Mouse (Mus musculus): ENCODE measurements at regions not wholly inside any gene's neighbourhood (a gene's known extent, or its start where the extent isn't known, plus 50 kb on each side); places are given as distances from the start of the nearest gene placed in this dataset.
A peak's percentile ranks its signal among the peaks of the same experiment; 100 is the strongest.

DNA sequence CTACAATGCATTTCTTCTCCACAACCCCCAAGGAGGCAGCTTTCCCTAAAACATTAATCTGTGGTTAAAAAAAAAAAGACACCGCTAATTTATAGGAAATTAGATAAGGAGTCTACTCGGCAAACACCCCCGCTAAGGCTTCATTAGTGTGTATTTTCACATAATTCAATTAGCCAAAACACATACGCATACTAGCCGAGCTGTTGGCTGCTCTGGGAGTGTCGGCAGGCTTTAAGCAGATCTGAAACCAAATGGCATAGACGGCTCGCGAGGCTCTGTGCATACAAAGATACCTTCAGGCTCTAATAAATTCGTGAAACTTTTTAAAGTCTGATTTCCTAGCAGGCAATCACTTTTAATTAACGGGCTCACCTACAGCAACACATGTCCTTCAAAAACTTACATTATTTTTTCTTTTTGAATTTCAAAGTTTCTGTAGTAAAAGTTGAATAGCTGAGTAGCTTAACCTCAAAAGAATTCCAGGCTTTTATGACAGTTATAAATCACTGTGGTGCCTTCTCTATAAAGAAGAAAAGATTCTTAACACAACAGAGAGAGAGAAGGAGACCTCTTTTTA, 68.0 kb upstream of the Smyd2 start:
- no peak for DNase-seq

DNA sequence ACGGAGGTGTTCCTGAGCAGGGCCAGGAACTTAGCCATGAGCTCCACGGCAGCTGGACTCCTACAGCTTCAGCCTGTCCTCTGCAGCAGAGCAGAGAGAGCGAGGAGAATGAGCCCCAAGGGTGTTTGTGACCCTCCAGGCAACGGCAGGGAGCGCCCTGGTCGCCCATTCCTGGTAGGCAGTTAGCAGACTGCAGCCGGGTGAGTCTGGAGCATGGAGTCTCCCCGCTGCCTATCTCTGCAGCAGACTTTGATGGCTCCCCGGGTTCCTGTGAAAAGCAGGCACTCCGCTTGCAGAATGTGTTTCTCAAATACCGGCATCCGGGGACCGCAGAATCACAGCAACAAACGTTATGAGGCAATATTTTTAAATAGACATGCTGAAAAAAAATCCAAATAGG, 67.2 kb upstream of the Smyd2 start:
- peak; percentile 10 for DNase-seq

DNA sequence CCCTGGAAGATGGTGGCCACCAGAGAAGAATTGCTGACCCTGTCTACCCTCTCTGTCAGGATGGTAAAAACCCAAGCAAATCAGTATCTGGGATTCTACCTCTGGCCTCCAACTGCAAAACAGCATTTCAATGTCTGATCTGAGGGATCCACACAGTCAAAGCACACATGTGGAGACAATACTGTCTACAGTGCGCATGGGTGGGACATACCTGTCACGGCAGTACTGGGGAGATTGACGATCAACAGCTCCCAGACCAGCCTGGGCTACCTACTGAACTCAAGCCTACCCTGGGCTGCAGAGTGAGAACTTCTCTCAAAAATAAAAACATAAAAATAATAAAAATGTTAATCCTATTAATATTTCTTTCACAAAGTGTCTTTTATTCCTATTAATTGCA, 66.7 kb upstream of the Smyd2 start:
- DNase-seq: no peak

DNA sequence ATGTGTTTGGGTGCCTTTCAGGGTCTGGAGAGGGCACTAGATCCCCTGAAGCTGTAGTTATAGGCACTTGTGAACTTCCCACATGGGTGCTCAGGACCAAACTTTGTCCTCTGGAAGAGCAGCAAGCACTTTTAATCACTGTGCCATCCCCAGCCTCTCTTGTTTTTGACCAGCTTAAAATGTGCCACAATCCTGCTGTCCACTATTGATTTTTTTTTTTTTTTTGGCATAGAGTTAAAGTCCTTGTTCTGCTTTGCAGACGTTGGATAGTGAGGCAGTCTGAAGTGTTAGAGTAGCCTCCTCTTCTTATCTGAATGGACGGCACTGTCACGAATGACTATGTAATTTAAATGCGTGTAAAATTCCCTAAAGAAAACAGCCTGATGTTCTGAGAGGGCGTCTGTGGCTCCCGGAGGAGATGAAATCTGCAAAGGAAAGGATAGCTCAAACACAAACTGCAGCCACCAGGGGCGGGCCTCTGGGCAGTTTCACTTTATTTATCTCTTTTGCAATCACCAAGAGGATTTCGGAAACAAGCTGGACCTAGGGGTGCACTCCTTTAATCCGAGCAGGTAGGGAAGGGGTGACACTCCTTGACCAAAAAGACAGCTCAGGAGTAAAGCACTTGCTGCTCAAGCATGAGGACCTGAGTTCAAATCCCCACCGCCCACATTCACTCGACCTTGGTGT, 63.5 kb upstream of the Smyd2 start:
- no peak for DNase-seq

DNA sequence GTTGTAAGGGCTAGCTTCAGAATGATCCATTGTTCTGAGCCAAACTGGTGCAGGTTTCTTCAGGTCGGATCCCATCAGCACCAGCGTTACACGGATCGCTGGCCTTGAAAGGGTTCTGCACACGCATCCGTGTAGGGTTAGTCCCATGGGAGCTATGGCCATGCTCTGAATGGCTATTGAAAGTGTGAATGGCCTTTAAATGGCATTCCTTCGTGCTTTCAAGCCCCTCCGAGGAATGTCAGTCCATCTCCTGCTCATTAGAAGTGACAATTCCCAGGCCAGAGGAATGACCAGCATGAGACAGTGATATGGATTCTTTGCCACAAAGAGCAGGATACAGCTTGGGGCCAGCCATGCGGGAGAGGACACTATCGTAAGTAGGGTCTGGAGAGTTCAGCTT, 56.1 kb upstream of the Smyd2 start:
- DNase-seq: no peak

DNA sequence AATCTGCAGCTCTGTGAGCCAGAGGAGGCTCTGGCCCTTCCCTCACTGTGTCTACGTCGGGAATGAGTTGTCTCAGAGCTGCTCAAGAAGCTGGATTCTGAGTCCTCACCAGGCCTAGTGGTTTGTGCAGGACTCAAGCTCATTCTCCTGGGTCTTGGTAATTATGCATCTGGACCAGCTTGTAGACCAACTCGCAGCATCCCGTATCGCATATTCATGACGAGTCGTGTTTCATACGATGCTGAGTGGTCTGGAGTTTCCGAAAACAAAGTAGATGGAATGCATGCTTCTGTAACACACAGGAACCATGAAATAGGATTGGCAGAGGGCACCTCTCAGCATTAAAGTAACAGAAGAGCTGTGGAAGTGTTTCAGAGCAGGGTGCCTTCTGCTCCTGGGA, 53.5 kb upstream of the Smyd2 start:
- DNase-seq: no peak

DNA sequence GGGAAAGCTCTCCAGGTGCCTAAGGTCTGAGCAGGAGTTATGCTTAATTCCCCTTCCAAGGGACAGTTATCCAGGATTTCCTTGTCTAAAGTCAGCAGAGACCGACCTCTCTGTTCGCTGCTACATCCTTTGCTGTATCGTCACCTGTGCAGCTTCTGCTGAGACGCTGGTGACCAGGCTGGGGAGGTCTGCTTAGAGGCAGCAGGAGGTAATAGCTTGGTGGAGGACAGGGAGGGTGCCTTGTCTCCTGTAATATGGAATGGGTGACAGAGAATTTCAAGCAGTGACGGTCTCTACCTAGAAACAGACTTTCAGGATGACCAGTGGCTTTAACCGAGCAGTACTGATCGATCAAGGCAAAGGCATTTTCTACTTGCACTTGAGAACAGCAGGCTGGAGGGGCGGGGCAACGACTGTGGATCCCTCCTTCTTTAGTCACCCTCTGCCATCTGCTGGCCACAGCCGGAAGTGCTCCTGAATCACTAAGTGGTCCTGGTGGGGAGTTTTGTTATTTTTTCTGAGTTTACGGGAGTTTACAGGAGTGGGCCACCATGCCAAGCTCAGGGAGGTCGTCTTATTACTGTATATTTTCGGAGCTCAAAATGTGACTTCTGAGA, 50.7 kb upstream of the Smyd2 start:
- DNase-seq: peak; percentile 84

Data from liver (tissue).